Mouse (Mus musculus): ENCODE measurements around the gene Zfyve19. TPM values are rescaled to one million over a fixed set of nuclear protein-coding genes. Genes with fewer than 3 reads are reported as not detected.
A peak's percentile ranks its signal among the peaks of the same experiment; 100 is the strongest.

Gene Zfyve19
- total and polyA plus RNA-seq, 2 experiments from 2014 or later: 35.1 to 53.1 TPM

GRCm38 (mm10) chr2:119194140-119194539 is 14.3 kb upstream of the Zfyve19 start:
- Histone ChIP-seq H3K4me2 (ENCODE audit: low read depth, low read length) (no peak overlapping the region), H3K9me3 (ENCODE audit: low read length) (no peaks in the 10 kb centered on the region), H3K4me3 (ENCODE audit: low read length) (no peak overlapping the region), H3K27ac (no peak overlapping the region), H3K4me1 (ENCODE audit: insufficient read depth, low read length) (no peaks in the 10 kb centered on the region), H3K27me3 (ENCODE audit: insufficient read depth, low read length) (no peaks in the 10 kb centered on the region), H3K9ac (replicated peaks; ENCODE audit: low read length) (no peak overlapping the region), H3K36me3 (ENCODE audit: insufficient read depth, low read length) (no peaks in the 10 kb centered on the region)
- WGBS: 71% methylated on average over 5 of the region's 5 CpGs
- DNase-seq (ENCODE audit: low spot score): peak; percentile 23
- ATAC-seq: no peak
- TF ChIP-seq CTCF (IDR thresholded peaks at IDR 0.05; ENCODE audit: low read depth): no peak

- no peaks in the 10 kb centered on the region for H3K36me3 ChIP-seq (ENCODE audit: insufficient read depth, low read length)
- no peaks in the 10 kb centered on the region for H3K9me3 ChIP-seq (ENCODE audit: low read length)
- no peak overlapping the region for H3K9ac ChIP-seq (replicated peaks; ENCODE audit: low read length)
- H3K4me1 ChIP-seq (ENCODE audit: insufficient read depth, low read length): no peaks in the 10 kb centered on the region
- no peak overlapping the region for H3K4me3 ChIP-seq (ENCODE audit: low read length)
- no peaks in the 10 kb centered on the region for H3K27me3 ChIP-seq (ENCODE audit: insufficient read depth, low read length)
- DNase-seq (ENCODE audit: low spot score) (no peak), ATAC-seq (no peak)
- no peak overlapping the region for H3K4me2 ChIP-seq (ENCODE audit: low read depth, low read length)
- no peak for TF ChIP-seq CTCF (IDR thresholded peaks at IDR 0.05; ENCODE audit: low read depth)
- H3K27ac ChIP-seq: no peak overlapping the region
- 52% methylated on average over 4 of the region's 4 CpGs for WGBS
Measured at GRCm38 (mm10) chr2:119196316-119197108, 11.9 kb upstream of the Zfyve19 start.

- 0 out of 2 replicates have a peak overlapping the region, but pooled peaks have one; percentile 8 for H3K27ac ChIP-seq
- ATAC-seq: no peak
- no peak for TF ChIP-seq CTCF (IDR thresholded peaks at IDR 0.05; ENCODE audit: low read depth)
- no peaks in the 10 kb centered on the region for H3K27me3 ChIP-seq (ENCODE audit: insufficient read depth, low read length)
- no peaks in the 10 kb centered on the region for H3K9me3 ChIP-seq (ENCODE audit: low read length)
- H3K4me2 ChIP-seq (ENCODE audit: low read depth, low read length): no peak overlapping the region
- whole genome bisulfite sequencing: 88% methylated on average over 1 of the region's 1 CpGs
- DNase-seq (ENCODE audit: low spot score): no peak
- no peaks in the 10 kb centered on the region for H3K36me3 ChIP-seq (ENCODE audit: insufficient read depth, low read length)
- H3K4me3 ChIP-seq (ENCODE audit: low read length): no peak overlapping the region
- H3K4me1 ChIP-seq (ENCODE audit: insufficient read depth, low read length): no peaks in the 10 kb centered on the region
- no peak overlapping the region for H3K9ac ChIP-seq (replicated peaks; ENCODE audit: low read length)
Measured at GRCm38 (mm10) chr2:119197493-119197892, 10.9 kb upstream of the Zfyve19 start.

- WGBS: 26% methylated on average over 1 of the region's 1 CpGs
- no peak for ATAC-seq
Measured at GRCm38 (mm10) chr2:119198049-119198448, 10.4 kb upstream of the Zfyve19 start.

DNA sequence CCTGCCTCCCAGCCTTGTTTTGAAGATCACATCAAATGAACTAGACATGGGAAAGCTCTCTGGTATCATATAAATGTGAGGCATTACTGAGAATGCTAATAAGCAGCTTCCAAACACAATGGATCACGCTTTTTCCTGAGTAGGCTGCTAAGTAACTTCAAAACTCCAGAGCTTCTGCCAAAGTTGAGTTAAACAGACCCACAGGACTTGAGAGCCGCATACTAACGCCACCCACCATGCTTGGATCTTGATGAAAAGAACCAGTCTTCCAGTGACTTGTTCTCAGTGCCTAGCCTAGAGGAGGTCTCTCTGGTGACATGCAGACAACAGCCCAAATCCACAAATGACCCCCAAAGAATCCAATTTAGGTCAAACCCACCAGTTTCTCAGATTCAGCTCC is 9.5 kb upstream of the Zfyve19 start:
- peak; percentile 79 for ATAC-seq
- WGBS: 23% methylated on average over 3 of the region's 3 CpGs

More at GRCm38 (mm10) chr2:119198049-119198448, 10.4 kb upstream of the Zfyve19 start:
- Histone ChIP-seq H3K36me3 (ENCODE audit: insufficient read depth, low read length) (no peaks in the 10 kb centered on the region), H3K27me3 (ENCODE audit: insufficient read depth, low read length) (no peaks in the 10 kb centered on the region), H3K9me3 (ENCODE audit: low read length) (no peaks in the 10 kb centered on the region), H3K4me3 (ENCODE audit: low read length) (no peak overlapping the region), H3K9ac (replicated peaks; ENCODE audit: low read length) (no peak overlapping the region), H3K4me1 (ENCODE audit: insufficient read depth, low read length) (no peaks in the 10 kb centered on the region), H3K27ac (0 out of 2 replicates have a peak overlapping the region, but pooled peaks have one; percentile 8), H3K4me2 (ENCODE audit: low read depth, low read length) (no peak overlapping the region)
- no peak for TF ChIP-seq CTCF (IDR thresholded peaks at IDR 0.05; ENCODE audit: low read depth)
- no peak for DNase-seq (ENCODE audit: low spot score)

DNA sequence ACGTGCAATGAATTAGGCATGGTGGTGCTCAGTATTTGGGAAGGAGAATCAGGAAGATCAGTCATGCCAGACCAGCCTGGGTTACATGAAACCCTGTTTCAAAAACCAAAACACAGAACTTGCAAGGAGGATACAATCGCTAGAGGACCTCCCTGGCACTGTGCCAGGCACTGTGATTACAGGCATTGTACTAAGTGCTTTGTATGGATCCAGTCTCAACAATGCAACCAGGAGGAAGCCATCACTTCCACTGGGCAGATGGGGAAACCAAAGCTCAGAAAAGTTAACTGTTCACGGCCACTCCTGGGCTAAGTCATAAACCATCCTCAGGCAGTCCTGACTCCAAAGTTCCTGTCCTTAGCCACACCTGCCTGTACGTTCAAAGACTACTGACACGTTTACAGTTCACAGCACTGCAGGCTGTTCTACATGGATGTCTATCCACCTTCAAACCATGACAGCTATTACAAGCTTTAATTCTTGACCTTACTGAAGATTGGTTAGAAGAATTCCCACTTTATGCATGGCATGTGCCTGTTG is 5.4 kb upstream of the Zfyve19 start:
- H3K4me1 ChIP-seq (ENCODE audit: insufficient read depth, low read length): no peaks in the 10 kb centered on the region
- DNase-seq (ENCODE audit: low spot score) (peak; percentile 22), ATAC-seq (no peak)
- no peaks in the 10 kb centered on the region for H3K27me3 ChIP-seq (ENCODE audit: insufficient read depth, low read length)
- H3K36me3 ChIP-seq (ENCODE audit: insufficient read depth, low read length): no peaks in the 10 kb centered on the region
- H3K27ac ChIP-seq: no peak overlapping the region
- no peak overlapping the region for H3K9ac ChIP-seq (replicated peaks; ENCODE audit: low read length)
- H3K4me3 ChIP-seq (ENCODE audit: low read length): no peak overlapping the region
- no peak for TF ChIP-seq CTCF (IDR thresholded peaks at IDR 0.05; ENCODE audit: low read depth)
- no peaks in the 10 kb centered on the region for H3K9me3 ChIP-seq (ENCODE audit: low read length)
- no peak overlapping the region for H3K4me2 ChIP-seq (ENCODE audit: low read depth, low read length)
- WGBS: 48% methylated on average over 5 of the region's 5 CpGs

More for the DNA sequence above, 9.5 kb upstream of the Zfyve19 start:
- no peak overlapping the region for H3K4me3 ChIP-seq (ENCODE audit: low read length)
- H3K9ac ChIP-seq (replicated peaks; ENCODE audit: low read length): no peak overlapping the region
- no peaks in the 10 kb centered on the region for H3K9me3 ChIP-seq (ENCODE audit: low read length)
- no peaks in the 10 kb centered on the region for H3K27me3 ChIP-seq (ENCODE audit: insufficient read depth, low read length)
- no peak for TF ChIP-seq CTCF (IDR thresholded peaks at IDR 0.05; ENCODE audit: low read depth)
- peak; percentile 71 for DNase-seq (ENCODE audit: low spot score)
- H3K4me1 ChIP-seq (ENCODE audit: insufficient read depth, low read length): no peaks in the 10 kb centered on the region
- H3K4me2 ChIP-seq (ENCODE audit: low read depth, low read length): no peak overlapping the region
- H3K27ac ChIP-seq: peak overlapping the region; percentile 70; the same call in 1 of the 2 replicates
- no peaks in the 10 kb centered on the region for H3K36me3 ChIP-seq (ENCODE audit: insufficient read depth, low read length)

Measured in hindbrain, postnatal 0 days (tissue).